Mouse (Mus musculus) ES-CJ7 (cell line): ENCODE results near the gene E130114P18Rik.

Experiments
- DNase-seq: peaks from one replicate; pipeline ENCODE4 v3.0.0; 2011; ENCODE audit warnings: low read depth, low spot score

E130114P18Rik gene

DNA sequence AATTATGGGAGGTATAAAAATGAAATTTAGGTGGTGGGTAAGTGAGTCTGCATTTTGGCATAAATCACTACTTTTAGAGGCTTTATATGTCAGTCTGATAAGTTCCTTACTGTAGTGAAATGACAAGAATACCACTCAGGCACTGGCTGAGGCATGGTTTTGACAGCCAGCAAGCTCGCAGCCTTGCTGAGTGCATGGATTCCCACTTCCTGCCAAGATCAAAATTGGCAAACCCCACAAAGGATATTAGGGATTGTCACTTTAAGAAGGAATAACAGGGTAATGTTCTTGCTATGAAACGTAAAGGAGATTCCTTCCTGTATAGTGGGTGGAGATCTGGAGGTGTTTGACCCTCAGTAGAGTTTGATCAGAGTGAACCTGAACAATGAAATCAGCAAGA lies 27.4 kb upstream of the E130114P18Rik start:
- no peak for DNase-seq

DNA sequence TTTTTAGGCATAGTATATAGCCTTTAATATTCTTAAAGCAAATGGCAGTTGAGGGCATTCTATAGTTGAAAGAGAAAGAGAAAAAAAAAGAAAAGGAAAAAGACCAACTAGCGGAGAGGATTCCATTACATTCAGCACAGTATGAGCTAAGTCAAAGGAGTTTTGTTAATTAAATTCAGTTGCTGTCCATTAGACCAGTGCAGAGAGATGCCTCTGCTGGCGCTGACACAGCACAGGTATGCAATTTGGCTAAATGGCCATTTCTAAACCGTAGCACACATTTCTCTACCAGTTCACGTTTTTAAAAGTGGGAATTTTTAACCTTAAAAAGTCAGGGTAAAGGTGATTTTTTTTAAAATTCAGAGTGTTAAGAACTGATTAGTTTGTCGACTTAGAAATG lies 26.8 kb upstream of the E130114P18Rik start:
- no peak for DNase-seq

DNA sequence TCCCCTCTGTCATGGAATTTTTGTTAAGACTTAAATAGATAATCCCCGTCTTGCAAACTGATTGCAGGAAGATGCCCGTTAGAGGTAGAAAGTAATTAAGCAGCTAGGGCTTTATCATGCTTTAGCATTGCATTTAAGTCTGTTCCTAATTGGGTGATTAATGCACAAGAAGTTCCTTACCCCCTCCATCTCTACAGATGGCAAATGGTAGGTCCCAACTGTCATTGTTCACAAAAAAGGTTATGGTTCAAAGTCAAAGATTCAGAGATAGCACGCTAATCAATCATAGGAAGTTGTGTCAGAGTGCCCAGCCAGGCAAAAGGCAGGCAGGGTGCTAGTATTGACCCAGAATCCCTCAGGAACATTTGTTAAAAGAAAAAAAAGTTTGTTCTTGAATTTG lies 25.9 kb upstream of the E130114P18Rik start:
- DNase-seq, result no peak

DNA sequence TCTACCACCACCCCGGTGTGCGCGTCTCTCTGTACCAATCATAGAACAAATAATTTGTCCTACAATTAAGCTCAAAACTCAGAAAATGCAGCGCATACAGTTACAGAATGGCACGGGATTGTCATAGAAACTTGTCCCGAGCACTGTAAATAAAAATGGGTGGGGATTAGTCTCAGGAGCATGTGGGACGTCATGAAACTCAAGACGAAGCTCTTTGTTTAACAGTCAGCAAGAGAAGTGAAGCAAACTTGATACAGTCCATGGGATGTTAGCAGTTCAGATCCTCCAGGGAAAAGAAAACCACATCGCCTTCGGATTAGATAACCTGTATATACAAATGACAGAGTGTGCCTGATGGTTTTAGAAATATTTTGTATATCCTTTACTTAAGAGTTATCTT lies 18.6 kb upstream of the E130114P18Rik start:
- no peak for DNase-seq

DNA sequence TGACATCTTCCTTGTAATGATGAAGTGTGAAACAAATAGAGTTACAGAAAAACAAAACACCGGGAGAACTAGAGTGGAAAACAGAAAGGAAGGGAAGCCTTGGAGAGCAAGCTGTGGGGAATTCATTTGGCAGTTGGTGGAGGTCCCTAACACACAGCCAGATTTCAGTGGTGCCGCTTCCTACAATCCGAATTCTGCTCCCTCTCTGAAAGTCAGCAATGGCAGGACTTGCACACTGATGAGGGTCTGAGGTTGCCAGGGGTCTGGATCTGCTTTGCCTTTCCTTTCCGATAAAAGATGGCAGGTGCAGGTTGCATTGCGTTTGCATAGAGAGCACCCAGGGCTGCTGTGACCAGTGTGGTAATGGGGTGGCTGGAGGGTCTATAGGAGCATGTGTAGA lies 18.1 kb upstream of the E130114P18Rik start:
- DNase-seq, result no peak

DNA sequence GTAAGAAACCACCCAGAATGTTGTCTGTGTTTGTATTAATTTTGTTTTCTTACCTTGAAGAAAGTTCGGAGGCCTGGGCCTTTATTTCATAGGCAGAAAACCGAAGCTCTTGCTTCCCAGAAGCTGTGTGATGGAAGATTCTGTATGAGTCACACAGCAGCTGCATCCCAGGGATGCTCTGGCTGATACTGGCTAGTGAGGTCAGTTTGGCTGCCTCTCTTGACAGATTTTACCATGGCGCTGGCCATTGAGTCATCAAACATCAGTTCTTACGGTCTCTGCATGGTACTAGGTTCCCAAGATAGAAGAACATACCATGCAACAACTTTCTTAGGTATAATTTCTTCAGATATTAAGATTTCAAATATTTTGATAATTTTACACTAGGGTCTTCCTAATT lies 17.0 kb upstream of the E130114P18Rik start:
- no peak for DNase-seq

DNA sequence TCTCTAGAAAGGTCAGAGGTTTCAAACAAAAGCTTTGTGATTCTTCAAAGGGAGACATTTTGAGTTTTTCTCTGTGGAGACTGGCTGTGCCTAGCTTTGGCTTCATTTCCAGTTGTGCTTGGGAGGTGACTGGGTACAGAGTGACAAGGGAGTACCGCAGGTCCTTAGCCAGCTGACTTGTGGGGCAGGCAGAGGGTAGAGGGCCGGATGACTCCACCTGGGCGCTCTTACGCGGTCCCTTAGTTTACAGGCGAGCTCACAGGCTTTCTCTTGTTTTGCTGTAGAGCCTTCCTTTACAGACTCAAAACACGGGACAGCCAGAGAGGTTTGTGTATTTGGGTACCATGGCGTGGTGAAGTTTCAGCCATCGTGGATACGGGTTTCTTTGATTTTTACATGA lies 16.1 kb upstream of the E130114P18Rik start:
- no peak for DNase-seq

DNA sequence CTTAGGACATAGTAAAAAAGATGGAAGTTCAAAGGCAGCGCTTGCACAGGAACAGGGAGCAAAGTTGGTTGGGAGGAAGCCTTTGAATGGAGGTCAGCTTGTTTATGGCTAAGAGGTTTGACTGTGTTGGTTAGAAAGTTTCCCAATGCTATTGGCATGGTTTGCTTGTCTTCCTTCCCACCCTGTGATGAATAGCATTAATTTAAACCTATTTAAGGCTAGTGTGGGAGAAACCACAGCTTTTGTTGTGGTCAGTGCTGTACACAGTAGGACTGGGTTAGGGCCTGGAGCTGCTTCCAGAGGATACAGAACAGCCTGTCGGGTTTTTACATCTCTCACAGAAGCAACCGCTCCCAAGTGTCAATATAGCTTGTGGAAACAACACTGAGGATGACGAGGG lies 10.7 kb upstream of the E130114P18Rik start:
- no peak for DNase-seq

DNA sequence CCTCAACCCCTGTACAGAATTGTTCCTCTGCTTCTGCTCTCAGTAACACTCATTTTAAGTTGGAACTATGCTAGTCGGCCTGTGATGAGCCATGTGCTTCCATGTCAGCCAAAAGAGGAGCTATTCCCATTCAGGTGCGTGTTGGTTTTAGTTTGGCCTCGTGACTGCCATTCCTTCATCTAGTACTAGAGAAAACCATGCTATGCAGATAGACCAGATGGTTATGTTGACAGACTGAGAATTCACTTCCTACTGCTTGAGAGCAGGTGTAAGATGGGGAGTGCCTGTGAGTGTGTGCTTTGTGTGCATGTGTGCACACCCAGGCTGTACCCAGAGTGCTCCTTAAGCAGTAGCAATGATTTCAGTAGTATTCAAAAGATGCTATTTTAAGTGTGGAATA lies 9.6 kb upstream of the E130114P18Rik start:
- DNase-seq, result no peak

DNA sequence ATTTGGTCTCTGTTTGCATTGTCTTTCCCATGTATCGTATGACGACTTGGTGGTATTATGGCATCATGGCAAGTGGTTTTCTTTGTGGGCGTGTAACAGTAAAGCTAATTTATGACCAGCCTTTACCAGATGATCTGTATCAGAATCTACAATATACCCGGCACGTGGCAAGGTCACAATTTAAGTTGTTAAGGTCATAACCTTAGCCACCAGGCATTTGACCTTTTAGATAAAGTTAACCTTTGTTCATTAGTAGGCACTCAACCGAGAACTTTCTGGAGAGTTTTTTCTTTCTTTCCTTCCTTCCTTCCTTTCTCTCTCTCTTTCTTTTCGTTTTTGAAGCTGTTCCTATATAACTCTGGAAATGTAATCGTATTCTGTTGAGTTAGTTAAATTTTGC lies 8.7 kb upstream of the E130114P18Rik start:
- DNase-seq, result no peak

DNA sequence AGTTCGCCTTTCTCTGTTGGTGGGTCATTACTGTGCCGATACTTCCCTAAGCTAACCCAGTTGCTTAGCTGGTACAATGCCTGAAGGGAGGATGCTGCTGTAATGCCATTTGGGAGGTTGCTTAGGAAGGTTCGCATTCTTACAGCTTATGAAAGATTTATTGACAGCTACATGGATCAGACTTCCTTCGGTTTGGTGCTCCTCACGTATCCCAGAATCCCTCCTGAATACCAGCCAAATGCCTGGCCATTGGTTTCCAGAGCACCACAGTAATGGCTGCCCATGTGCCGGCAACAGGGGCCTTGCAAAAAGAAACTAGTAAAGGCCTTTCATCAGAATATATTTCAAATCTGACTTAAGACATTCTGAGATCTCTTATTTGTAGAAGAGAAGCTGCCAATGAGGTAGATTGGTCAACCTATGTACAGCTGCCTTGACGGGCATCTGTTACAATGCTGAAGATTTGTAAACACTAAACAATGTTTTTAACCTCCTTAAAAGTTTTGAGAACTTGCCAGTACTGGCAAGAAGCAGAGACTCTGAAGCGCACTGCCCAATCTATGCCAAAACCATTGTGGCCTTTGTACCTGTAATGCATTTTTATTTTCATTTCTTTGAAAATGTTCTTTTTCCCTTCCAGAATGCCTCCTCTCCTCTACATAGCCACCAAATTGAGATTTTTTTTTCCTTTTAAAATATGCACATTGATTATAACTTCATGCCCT lies 7.8 kb upstream of the E130114P18Rik start:
- DNase-seq, result no peak

DNA sequence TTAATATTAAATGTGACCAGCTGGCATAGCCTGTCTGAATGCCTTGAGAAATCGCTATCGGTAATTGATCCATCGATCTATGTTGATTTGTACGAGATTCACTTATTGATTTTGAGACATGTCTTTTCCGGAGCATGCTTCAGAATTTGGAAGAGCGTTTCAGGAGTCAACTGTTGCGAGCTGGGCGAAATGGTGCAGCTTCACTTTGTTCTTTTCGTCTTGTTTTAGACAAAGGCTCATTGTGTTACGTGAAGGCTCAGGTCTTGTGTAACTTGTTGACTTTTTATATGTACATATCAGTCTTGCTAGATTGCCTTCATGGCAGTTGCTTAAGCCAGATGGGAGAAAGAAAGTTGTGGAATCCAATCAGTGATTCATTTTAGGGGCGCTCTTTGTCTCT lies 6.4 kb upstream of the E130114P18Rik start:
- DNase-seq, result no peak

DNA sequence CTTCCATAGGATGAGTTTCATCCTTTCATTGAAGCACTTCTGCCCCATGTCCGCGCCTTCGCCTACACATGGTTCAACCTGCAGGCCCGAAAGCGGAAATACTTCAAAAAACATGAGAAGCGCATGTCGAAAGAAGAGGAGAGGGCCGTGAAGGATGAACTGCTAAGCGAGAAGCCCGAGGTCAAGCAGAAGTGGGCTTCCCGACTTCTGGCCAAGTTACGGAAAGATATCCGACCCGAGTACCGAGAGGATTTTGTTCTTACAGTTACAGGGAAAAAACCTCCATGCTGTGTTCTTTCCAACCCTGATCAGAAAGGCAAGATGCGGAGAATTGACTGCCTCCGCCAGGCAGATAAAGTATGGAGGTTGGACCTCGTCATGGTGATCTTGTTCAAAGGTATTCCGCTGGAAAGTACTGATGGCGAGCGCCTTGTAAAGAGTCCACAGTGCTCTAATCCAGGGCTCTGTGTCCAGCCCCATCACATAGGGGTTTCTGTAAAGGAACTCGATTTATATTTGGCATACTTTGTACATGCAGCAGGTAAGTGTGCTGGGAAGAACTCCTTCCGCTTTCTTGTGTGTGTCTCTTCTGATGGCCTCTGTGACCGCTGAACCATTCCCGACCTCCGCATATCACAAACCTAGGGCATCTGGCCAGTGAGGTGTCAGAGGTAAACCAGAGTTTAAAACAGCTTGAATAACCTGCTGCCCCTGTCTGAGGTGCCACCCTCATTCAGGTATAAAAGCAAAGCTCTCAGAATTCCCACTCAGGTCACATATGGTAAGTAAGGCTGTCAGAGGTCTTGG lies 5.4 kb upstream of the E130114P18Rik start:
- no peak for DNase-seq

DNA sequence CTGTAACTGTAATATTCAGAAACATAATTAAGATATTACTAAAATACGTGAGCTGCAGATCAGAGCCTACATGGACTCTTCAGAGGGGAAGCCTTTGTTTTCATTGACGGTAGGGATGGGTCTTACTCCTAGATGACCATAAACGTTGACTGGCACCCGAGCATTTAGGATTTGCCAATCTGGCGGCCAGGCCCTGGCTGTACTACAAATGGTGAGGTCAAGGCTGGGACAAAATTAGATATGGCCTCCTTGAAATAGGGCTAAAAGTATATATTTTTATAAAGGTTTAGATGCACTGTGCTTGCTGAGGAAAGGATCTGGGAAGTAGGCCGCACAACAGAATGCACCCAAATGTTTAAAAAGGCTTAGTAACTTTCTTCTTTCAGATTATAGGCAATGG lies 4.6 kb upstream of the E130114P18Rik start:
- DNase-seq, result no peak

DNA sequence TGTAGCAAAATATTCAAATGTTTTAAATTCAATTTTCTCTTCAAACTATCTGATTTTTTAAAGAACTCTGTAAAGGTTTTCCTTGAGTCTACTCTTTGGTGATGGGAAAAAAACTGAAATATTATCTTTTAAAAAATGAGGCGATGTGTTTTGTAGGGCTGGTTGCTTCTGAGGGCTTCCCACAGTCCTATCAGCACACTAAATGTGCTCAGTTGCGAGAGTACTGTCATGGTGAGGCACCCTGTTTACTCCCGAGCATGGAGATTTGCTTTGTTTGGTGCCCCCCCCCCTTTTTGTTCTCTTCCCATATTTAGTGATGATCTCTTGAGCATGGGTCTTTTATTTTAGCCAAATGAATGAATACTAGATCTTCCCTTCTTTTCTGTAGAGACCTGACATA lies 4.2 kb upstream of the E130114P18Rik start:
- DNase-seq, result no peak

DNA sequence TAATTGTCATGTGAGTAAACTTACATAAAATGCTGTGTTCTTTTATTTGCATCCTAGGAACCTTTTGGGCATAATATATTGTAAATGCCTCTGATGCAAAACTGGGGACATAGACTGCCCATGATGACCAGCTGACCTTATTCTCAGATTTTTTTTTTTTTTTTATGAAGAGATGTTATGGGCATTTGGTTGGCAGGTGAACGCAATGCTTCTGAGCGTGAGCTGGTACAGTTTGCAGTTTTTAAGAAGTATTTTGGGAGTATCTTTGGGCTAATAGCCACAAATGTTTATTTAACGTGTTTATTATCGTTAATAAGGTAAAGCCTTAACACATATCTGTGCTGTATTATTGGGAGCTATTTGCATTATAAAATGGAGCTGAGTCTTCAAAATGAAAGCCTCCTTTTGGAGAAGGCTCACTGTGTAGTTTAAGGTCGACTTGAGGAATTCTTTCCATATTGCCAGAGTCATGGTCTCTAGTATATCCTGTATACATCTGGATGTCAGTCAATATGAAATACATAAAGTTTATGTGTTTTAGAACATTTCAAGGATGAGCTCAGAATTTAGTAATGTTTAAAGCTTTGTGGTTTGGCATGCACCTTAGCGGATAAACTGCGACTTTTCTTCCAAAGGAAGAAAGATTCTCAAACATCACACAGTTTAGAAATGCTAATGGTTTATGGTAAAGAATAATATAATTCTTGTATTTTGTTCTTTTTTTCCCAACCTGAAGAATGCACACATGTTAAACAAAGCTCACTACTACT lies 3.0 kb upstream of the E130114P18Rik start:
- no peak for DNase-seq

DNA sequence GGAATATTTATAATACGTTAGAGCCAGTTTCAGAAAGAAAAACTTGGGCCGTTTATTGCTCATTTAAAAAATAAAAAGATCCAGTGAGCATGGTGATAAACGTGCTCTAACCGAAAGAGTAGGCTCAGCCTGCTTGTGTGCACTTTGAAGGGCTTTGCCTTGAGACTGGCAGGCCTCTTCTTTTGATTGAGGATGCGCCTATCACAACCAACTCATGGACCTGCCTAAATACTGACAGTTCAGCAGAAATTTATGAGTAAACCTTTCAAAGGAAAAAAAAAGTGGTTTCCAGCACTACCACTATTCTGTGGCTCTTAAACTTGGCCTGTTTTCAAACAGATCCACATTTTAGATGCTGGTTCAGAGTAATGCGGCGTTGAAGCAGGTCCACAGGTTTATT lies 2.1 kb upstream of the E130114P18Rik start:
- no peak for DNase-seq

DNA sequence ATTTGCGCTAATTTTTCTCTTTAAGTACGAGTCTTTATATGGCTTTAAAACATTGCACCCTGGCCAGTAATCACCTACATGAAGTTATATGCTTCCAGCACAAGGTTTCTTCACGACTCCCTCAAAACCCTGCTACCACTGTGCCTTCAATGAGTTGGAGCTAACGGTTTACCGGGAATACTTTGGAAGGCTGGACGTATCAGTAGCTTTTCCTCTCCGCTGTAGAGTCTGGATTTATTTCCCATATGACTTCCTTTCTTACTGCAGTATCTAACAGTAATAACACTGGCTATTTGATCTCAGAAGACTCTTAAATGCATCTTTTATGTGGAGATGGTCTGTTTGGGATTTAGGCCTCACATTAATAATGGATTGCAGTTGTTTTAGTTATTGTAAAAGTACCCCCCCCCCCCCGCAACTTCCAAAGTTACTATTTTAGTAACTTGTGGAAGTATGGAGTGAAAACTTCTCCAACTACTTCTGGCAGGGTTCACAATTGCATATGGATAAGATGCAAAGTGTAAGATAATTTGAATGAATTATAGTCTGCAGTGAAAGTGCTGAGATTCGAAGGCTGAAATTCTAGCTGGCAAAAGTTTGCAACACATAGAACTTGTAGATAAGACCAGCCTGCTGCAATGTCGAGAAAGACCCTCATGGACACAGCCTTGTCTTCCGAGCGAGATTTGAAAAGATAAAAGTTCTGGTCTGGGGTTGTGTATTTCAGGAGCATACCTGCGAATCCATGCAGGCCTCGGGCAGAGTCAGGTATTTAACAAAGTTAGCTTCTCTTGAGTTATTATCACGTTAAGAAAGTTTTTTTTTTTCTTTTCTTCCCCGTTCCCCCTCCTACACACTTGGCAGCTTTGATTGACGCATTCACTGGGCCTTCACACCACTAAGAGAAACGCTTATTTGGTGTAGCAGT lies 1.4 kb upstream of the E130114P18Rik start:
- no peak for DNase-seq

DNA sequence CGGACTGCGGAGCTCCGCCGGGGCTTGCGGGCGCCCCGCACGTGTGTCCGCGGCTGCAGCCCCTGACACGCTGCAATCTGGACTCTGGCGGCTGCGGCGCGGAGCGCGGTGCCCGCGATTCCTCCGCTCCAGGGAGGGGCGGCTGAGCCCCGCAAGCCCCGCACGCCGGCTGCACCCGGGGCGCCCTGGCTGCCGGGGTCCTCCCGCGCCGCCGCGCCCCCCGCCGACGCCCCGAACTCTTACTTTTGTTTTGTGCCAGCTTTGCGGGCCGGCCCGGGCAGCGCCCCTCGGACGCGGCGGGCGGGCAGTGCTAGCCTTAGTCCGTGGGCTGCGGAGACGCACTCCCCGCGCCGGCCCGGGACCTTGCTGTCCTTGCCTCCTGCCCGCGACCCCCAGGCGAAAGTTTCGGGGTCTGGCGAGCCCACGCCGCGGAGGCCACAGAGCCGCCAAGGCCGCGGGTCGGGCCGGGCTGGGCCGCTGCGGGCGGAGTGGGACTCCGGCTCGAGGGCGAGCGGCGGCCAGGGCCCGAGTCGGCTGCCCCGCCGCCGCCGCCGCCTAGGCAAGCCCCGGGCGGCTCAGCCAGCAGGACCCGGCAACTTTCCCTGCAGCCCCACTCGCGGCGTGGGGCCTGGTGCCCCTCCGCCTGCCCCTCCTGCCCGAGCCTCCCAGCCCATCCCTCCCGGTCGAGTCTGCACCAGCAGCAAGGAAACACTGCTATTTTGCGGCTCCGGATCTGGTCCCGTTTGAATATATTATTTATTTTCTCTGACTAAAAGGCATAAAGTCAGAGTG lies 529 bp upstream of the E130114P18Rik start:
- no peak for DNase-seq

DNA sequence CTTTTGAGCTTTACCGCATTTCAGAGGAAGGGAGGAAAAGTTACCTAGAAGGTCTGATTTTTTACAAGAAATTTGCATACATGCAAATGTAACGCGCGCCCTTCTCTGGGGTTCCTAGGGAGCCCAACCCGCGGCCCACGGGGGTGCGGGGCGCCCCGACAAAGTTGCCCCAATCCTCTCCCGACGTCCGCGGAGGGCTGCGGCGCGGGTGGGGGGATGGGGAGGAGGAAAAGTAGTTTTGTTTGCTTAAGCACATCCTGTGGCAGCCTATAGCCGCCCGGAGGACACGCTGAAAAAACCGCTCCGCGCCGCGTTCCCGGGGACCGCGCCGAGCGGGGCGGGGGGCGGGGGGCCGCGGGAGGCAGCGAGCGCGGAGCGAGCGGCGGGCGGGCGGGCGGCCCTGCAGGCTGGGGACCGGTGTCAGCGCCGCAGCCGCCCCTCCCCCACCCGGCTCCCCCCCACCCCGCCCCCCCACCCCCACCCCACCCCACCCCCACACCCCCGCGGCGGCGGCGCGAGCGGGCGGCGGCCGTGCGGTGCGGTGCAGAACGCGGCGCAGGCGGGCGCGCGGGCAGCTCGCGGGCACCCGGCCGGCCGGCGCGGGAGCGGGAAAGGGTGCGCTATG lies 685 bp downstream of the E130114P18Rik start:
- peak; percentile 19 for DNase-seq
